Mouse (Mus musculus) midbrain, embryonic 13.5 days (tissue): Measurements from ENCODE around the gene A830005F24Rik. TPM values are rescaled to one million over a fixed set of nuclear protein-coding genes. Genes with fewer than 3 reads are reported as not detected.

Experiments used
- ATAC-seq: fragments of 200-750 bp; cut with Nextera tagmentation; 2 replicates; pipeline ENCODE4 v1.8.0; 2017; ENCODE audit warnings: mild to moderate bottlenecking, moderate TSS enrichment, moderate library complexity
- H3K27ac ChIP-seq: fragments of 300-500 bp; sonication (generic); 2 replicates; pipeline ENCODE4 v1.5.1; 2015; ENCODE audit warnings: inconsistent platforms, mild to moderate bottlenecking, moderate library complexity
- H3K27me3 ChIP-seq: fragments of 300-500 bp; sonication (generic); 2 replicates; pipeline ENCODE4 v1.6.1; 2015; ENCODE audit warnings: mild to moderate bottlenecking, inconsistent platforms
- H3K36me3 ChIP-seq: fragments of 300-500 bp; sonication (generic); 2 replicates; pipeline ENCODE4 v1.6.1; 2015; ENCODE audit warnings: mild to moderate bottlenecking, inconsistent platforms
- H3K4me1 ChIP-seq: fragments of 300-500 bp; sonication (generic); replicated peaks from 2 replicates; pipeline ENCODE4 v1.6.1; 2015; ENCODE audit warnings: inconsistent platforms
- H3K4me2 ChIP-seq: fragments of 300-500 bp; sonication (generic); replicated peaks from 2 replicates; pipeline ENCODE4 v1.6.1; 2015; ENCODE audit warnings: moderate library complexity, mild to moderate bottlenecking, inconsistent platforms
- H3K4me3 ChIP-seq: fragments of 300-500 bp; sonication (generic); replicated peaks from 2 replicates; pipeline ENCODE4 v1.5.1; 2015; ENCODE audit warnings: mild to moderate bottlenecking, inconsistent platforms
- H3K9ac ChIP-seq: fragments of 300-500 bp; sonication (generic); replicated peaks from 2 replicates; pipeline ENCODE4 v1.6.1; 2015; ENCODE audit warnings: mild to moderate bottlenecking, inconsistent platforms
- H3K9me3 ChIP-seq: fragments of 300-500 bp; sonication (generic); 2 replicates; pipeline ENCODE4 v1.6.1; 2016; ENCODE audit warnings: mild to moderate bottlenecking, inconsistent platforms
- WGBS: fragments of 180-500 bp; shearing (Covaris S2); methylation state at CpG from one replicate; pipeline ENCODE4 v1.1.7; 2015; 5-methylcytosine and 5-hydroxymethylcytosine counted together
- microRNA counts: library from miRNA; unstranded; fragments of <30 nt; microRNA quantifications from one replicate; lab custom pipeline; 2016
- microRNA-seq: library from miRNA; unstranded; fragments of <30 nt; microRNA quantifications from one replicate; pipeline ENCODE4, GENCODE M21; 2016
- polyA plus RNA-seq: library from polyadenylated mRNA; unstranded; fragments of >200 nt; fragmentation: Nextera tagmentation; extraction: Ambion mirVana; gene quantifications from 2 replicates; pipeline ENCODE4 v1.2.1, GENCODE M21; 2015

Gene A830005F24Rik
- polyA plus RNA-seq, 1 experiment from 2014 or later = 4.1 TPM

GRCm38 (mm10) chr13:48546330-48546917 lies 33.1 kb downstream of the A830005F24Rik start:
- H3K9me3 ChIP-seq = no peaks in the 10 kb centered on the region
- H3K9ac ChIP-seq = peak overlapping the region; percentile 95
- peak overlapping the region; percentile 57 for H3K4me2 ChIP-seq
- H3K4me1 ChIP-seq = peaks cover 25% of the 10 kb centered on the region
- H3K27ac ChIP-seq = peak overlapping the region; percentile 100
- WGBS = under 1% methylated on average over 54 of the region's 72 CpGs
- H3K4me3 ChIP-seq = peak overlapping the region; percentile 79
- no peaks in the 10 kb centered on the region for H3K27me3 ChIP-seq
- no peaks in the 10 kb centered on the region for H3K36me3 ChIP-seq
- peak; percentile 99 for ATAC-seq

- H3K27ac ChIP-seq = no peak overlapping the region
- peaks cover 20% of the 10 kb centered on the region for H3K4me1 ChIP-seq
- H3K9ac ChIP-seq = no peak overlapping the region
- no peak for ATAC-seq
- no peak overlapping the region for H3K4me2 ChIP-seq
- no peaks in the 10 kb centered on the region for H3K9me3 ChIP-seq
- H3K4me3 ChIP-seq = no peak overlapping the region
- no peaks in the 10 kb centered on the region for H3K36me3 ChIP-seq
- no peaks in the 10 kb centered on the region for H3K27me3 ChIP-seq
- WGBS = 95% methylated on average over 6 of the region's 6 CpGs
Measured at GRCm38 (mm10) chr13:48547623-48548022, 34.3 kb downstream of the A830005F24Rik start.

GRCm38 (mm10) chr13:48548296-48548695 lies 34.9 kb downstream of the A830005F24Rik start:
- Histone ChIP-seq H3K4me2 (no peak overlapping the region), H3K9me3 (no peaks in the 10 kb centered on the region), H3K27me3 (no peaks in the 10 kb centered on the region), H3K36me3 (no peaks in the 10 kb centered on the region), H3K4me3 (no peak overlapping the region), H3K9ac (no peak overlapping the region), H3K4me1 (peaks cover 24% of the 10 kb centered on the region), H3K27ac (no peak overlapping the region)
- no peak for ATAC-seq
- 95% methylated on average over 5 of the region's 5 CpGs for WGBS

GRCm38 (mm10) chr13:48552181-48553090 lies 39.1 kb downstream of the A830005F24Rik start:
- Histone ChIP-seq H3K9me3 (no peaks in the 10 kb centered on the region), H3K27ac (peak overlapping the region; percentile 68), H3K4me3 (no peak overlapping the region), H3K4me2 (no peak overlapping the region), H3K9ac (no peak overlapping the region), H3K27me3 (no peaks in the 10 kb centered on the region), H3K36me3 (no peaks in the 10 kb centered on the region), H3K4me1 (0 out of 2 replicates have a peak, but pooled peaks cover 9% of the 10 kb centered on the region)
- 74% methylated on average over 21 of the region's 21 CpGs for WGBS
- peak; percentile 80 for ATAC-seq

DNA sequence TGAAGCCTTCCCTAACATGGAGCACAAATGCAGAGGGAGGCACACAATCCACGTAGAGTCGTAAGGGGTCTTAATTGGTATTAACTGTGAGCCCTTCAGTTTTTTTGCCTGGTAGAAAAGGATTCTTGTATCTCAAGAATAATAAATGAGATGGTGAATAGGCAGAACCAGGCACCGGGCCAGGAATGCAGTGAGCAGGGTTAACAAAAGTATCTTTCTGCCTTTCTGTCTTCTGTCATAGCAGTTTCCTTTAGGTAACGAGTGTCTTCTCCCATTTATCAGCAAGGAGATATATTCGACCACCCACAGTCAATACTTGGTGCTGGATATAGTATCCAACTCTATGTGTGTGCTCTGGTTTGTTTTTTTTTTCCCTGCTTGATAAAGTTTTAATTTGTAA lies 40.1 kb downstream of the A830005F24Rik start:
- Histone ChIP-seq H3K4me2 (no peak overlapping the region), H3K9me3 (no peaks in the 10 kb centered on the region), H3K27ac (no peak overlapping the region), H3K4me1 (0 out of 2 replicates have a peak, but pooled peaks cover 9% of the 10 kb centered on the region), H3K36me3 (no peaks in the 10 kb centered on the region), H3K4me3 (no peak overlapping the region), H3K9ac (no peak overlapping the region), H3K27me3 (no peaks in the 10 kb centered on the region)
- 58% methylated on average over 5 of the region's 5 CpGs for WGBS
- ATAC-seq = no peak

DNA sequence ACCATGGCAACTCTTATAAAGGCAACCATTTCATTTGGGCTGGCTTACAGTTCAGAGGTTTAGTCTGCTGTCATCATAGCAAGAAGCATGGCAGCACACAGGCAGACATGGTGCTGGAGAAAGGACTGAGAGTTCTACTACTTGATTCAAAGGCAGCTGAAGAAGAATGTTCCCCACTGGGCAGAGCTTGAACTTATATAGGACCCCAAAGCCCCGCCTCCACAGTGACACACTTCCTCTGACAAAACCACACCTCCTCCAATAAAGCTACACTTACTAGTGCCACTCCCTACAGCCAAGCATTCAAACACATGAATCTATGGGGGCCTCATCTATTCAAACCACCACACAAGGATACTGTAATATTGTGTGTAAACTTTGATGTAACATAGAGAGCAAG lies 41.2 kb downstream of the A830005F24Rik start:
- H3K9ac ChIP-seq = no peak overlapping the region
- ATAC-seq = no peak
- no peak overlapping the region for H3K27ac ChIP-seq
- H3K27me3 ChIP-seq = no peaks in the 10 kb centered on the region
- no peak overlapping the region for H3K4me2 ChIP-seq
- 0 out of 2 replicates have a peak, but pooled peaks cover 9% of the 10 kb centered on the region for H3K4me1 ChIP-seq
- WGBS = 70% methylated on average over 1 of the region's 1 CpGs
- H3K9me3 ChIP-seq = no peaks in the 10 kb centered on the region
- H3K4me3 ChIP-seq = no peak overlapping the region
- H3K36me3 ChIP-seq = no peaks in the 10 kb centered on the region

- Histone ChIP-seq H3K4me2 (no peak overlapping the region), H3K4me1 (0 out of 2 replicates have a peak, but pooled peaks cover 9% of the 10 kb centered on the region), H3K27me3 (no peaks in the 10 kb centered on the region), H3K4me3 (no peak overlapping the region), H3K27ac (no peak overlapping the region), H3K9me3 (no peaks in the 10 kb centered on the region), H3K36me3 (no peaks in the 10 kb centered on the region), H3K9ac (no peak overlapping the region)
- no peak for ATAC-seq
- 85% methylated on average over 1 of the region's 1 CpGs for WGBS
Measured at GRCm38 (mm10) chr13:48555976-48556375, 42.6 kb downstream of the A830005F24Rik start.

GRCm38 (mm10) chr13:48561481-48561880 lies 48.1 kb downstream of the A830005F24Rik start:
- Histone ChIP-seq H3K36me3 (no peaks in the 10 kb centered on the region), H3K4me3 (no peak overlapping the region), H3K27ac (no peak overlapping the region), H3K9ac (no peak overlapping the region), H3K4me1 (peaks cover 6% of the 10 kb centered on the region; the same call in 1 of the 2 replicates), H3K27me3 (no peaks in the 10 kb centered on the region), H3K4me2 (no peak overlapping the region), H3K9me3 (no peaks in the 10 kb centered on the region)
- no peak for ATAC-seq
- WGBS = 93% methylated on average over 2 of the region's 2 CpGs

DNA sequence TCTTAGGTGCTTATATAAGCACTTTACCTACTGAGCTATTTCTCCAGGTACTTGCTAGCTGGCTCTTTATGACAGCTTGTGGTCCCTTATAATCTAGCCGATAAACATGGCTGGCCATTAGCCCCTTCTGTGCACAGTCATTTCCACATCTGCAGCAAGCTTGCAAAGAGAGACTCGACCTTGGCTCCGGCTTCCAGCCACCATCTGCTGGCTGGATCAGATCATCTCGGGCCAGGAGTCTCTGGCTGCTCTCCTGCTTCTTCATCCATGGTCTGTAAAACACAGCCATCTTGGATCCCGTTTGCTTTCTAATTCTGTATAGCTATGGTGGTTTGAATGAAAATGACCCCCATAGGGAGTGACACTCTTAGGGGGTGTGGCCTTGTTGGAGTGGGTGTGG lies 49.0 kb downstream of the A830005F24Rik start:
- no peaks in the 10 kb centered on the region for H3K36me3 ChIP-seq
- no peak overlapping the region for H3K9ac ChIP-seq
- H3K4me1 ChIP-seq = peaks cover 7% of the 10 kb centered on the region; the same call in 1 of the 2 replicates
- no peak for ATAC-seq
- WGBS = 93% methylated on average over 5 of the region's 5 CpGs
- H3K27ac ChIP-seq = no peak overlapping the region
- no peaks in the 10 kb centered on the region for H3K9me3 ChIP-seq
- H3K27me3 ChIP-seq = no peaks in the 10 kb centered on the region
- no peak overlapping the region for H3K4me2 ChIP-seq
- H3K4me3 ChIP-seq = no peak overlapping the region

MicroRNAs encoded within 50 kb of the gene (microRNA counts, 519-probe panel; counts per million panel counts)
- microRNA mmu-let-7a (lab: Ali Mortazavi, UCI) (6,285 counts per million, percentile 96 among the panel's probes with 10 or more counts), microRNA mmu-let-7d (lab: Ali Mortazavi, UCI) (6,195 counts per million, percentile 96 among the panel's probes with 10 or more counts), microRNA mmu-let-7f (lab: Ali Mortazavi, UCI) (5,179 counts per million, percentile 88 among the panel's probes with 10 or more counts)

Small RNAs within 50 kb of the gene (microRNA-seq; reads per million reads assigned to microRNA genes)
- gene Gm24111 (not detected), gene Mirlet7a-1 (142 reads per million, percentile 57 among the genes with 10 or more reads in this experiment), gene Mirlet7d (3,939 reads per million, percentile 89 among the genes with 10 or more reads in this experiment), gene Mirlet7f-1 (not detected)

Other genes with a start within 250 kb of the A830005F24Rik start
- 4.9 and 5.2 TPM in 2 replicates for gene Zfp169, start 119 bp upstream of the A830005F24Rik start, polyA plus RNA-seq
- 16.1 and 16.5 TPM in 2 replicates for gene Ptpdc1, start 112.1 kb downstream of the A830005F24Rik start, polyA plus RNA-seq
- gene Barx1, start 149.4 kb downstream of the A830005F24Rik start, polyA plus RNA-seq = 0.15 TPM in 1 of 2 replicates, not detected in the other